Mouse (Mus musculus) C2C12 (cell line): Measurements from ENCODE around the gene Cdc27.

Experiments
- CEBPB ChIP-seq: IDR thresholded peaks from one replicate; pipeline ENCODE4 v1.6.1; 2011; ENCODE audit warnings: low read depth, mild to moderate bottlenecking, control low read depth, moderate library complexity
- CTCF ChIP-seq: IDR thresholded peaks from one replicate; pipeline ENCODE4 v1.5.1; 2011; ENCODE audit not compliant: control insufficient read depth, insufficient read depth, insufficient read length
- FOSL1 ChIP-seq: IDR thresholded peaks from one replicate; pipeline ENCODE4 v1.8.0; 2011; ENCODE audit warnings: mild to moderate bottlenecking, low read length; ENCODE audit not compliant: poor library complexity, insufficient read depth, severe bottlenecking
- MYOD1 ChIP-seq: IDR thresholded peaks from one replicate; pipeline ENCODE4 v1.6.1; 2011; ENCODE audit warnings: low read depth; ENCODE audit not compliant: control insufficient read depth, insufficient read length
- MYOG ChIP-seq: IDR thresholded peaks from one replicate; pipeline ENCODE4 v1.6.1; 2011; ENCODE audit not compliant: control insufficient read depth, insufficient read length; ENCODE audit errors: extremely low read depth
- USF1 ChIP-seq: IDR thresholded peaks from one replicate; pipeline ENCODE4 v1.6.1; 2011; ENCODE audit warnings: low read depth, mild to moderate bottlenecking, control low read depth, moderate library complexity

- TF ChIP-seq CTCF, result no peak
- TF ChIP-seq MYOG, result no peak
- no peak for TF ChIP-seq USF1
- no peak for TF ChIP-seq CEBPB
- no peak for TF ChIP-seq FOSL1
- TF ChIP-seq MYOD1, result no peak
These were observed 29.2 kb upstream of the Cdc27 start for GRCm38 (mm10) chr11:104579575-104579974.
